Mouse (Mus musculus): ENCODE results near the gene Taf8. TPM values are rescaled to one million over a fixed set of nuclear protein-coding genes. Genes with fewer than 3 reads are reported as not detected.

Gene Taf8
- polyA plus RNA-seq, 1 experiment from 2014 or later = 27.6 TPM

DNA sequence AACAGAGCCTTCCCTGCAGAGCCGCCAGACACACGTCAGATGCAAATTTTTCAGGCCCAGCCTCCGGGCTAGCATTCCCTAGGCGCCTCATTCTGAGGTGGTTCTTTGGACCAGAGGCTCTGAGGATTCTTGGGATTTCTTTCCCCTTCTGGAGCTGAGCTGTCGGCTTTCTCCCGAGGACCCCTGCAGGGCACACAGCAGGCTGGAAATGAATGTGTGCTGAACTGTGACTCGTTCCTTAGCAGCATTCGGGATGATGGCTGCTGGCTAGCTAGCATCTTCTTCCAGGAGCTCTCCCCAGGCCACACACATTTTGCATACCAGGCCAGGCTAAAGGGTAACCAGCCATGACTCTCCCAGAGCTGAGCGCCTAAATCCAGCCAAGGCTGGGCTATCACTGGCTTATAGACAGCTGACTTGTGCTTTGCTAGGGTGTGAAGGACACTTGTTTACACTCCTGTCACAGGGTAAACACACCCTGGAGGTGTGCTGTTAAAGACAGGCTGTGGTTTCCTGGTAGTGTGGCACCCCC, 61.7 kb downstream of the Taf8 start:
- Histone ChIP-seq H3K9ac (replicated peaks; ENCODE audit: low read length) (peak overlapping the region; percentile 15; the same call in 1 of the 2 replicates), H3K36me3 (replicated peaks; ENCODE audit: control insufficient read depth, insufficient read depth, low read depth, low read length) (no peaks in the 10 kb centered on the region), H3K4me3 (ENCODE audit: low read depth, low read length) (no peak overlapping the region), H3K27me3 (ENCODE audit: control insufficient read depth, insufficient read depth, low read length) (peaks cover 20% of the 10 kb centered on the region), H3K27ac (replicated peaks; ENCODE audit: low read depth, low read length) (no peak overlapping the region), H3K9me3 (replicated peaks; ENCODE audit: control insufficient read depth, low read length) (no peaks in the 10 kb centered on the region), H3K4me1 (ENCODE audit: control insufficient read depth, insufficient read depth, low read length) (no peaks in the 10 kb centered on the region; the same call in 1 of the 2 replicates), H3K4me2 (ENCODE audit: low read depth, low read length) (no peak overlapping the region)
- WGBS = 9% methylated on average over 9 of the region's 9 CpGs
- DNase-seq (ENCODE audit: low spot score) (no peak), ATAC-seq (replicated peaks; ENCODE audit: insufficient number of reproducible peaks, low FRiP score, low TSS enrichment, low read depth) (no peak)

DNA sequence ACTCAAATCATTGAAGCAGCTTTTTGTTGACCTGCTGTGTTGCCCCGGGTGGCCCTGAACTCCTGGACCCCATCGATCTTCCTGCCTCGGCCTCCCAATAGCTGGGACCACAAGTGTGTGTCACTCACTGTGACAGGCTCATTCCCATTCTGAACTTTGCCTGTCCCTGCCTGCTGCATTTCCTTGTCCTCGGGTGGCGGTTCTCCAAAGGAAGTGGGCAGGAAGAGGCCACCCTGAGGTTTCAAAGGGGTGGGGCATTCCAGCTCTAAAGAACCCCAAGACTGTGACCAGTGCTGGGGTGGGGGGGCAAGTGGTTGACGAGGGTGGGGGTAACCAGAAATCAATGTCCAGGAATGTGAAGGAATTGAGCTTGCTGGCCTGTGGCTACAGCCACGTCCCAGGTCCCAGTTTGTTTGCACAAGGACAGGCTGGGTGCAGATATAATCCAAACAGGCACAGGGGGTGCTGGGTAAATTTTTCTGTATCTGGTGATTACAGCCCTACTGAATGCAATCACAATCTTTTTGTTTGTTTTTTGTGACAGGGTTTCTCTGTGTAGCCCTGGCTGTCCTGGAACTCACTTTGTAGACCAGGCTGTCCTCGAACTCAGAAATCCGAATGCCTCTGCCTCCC, 62.6 kb downstream of the Taf8 start:
- Histone ChIP-seq H3K4me2 (ENCODE audit: low read depth, low read length) (no peak overlapping the region), H3K9ac (replicated peaks; ENCODE audit: low read length) (no peak overlapping the region), H3K4me3 (ENCODE audit: low read depth, low read length) (no peak overlapping the region), H3K9me3 (replicated peaks; ENCODE audit: control insufficient read depth, low read length) (no peaks in the 10 kb centered on the region), H3K4me1 (ENCODE audit: control insufficient read depth, insufficient read depth, low read length) (no peaks in the 10 kb centered on the region; the same call in 1 of the 2 replicates), H3K27me3 (ENCODE audit: control insufficient read depth, insufficient read depth, low read length) (peaks cover 20% of the 10 kb centered on the region), H3K36me3 (replicated peaks; ENCODE audit: control insufficient read depth, insufficient read depth, low read depth, low read length) (no peaks in the 10 kb centered on the region), H3K27ac (replicated peaks; ENCODE audit: low read depth, low read length) (no peak overlapping the region)
- ATAC-seq (replicated peaks; ENCODE audit: insufficient number of reproducible peaks, low FRiP score, low TSS enrichment, low read depth) (no peak), DNase-seq (ENCODE audit: low spot score) (no peak)
- WGBS = 44% methylated on average over 9 of the region's 9 CpGs

DNA sequence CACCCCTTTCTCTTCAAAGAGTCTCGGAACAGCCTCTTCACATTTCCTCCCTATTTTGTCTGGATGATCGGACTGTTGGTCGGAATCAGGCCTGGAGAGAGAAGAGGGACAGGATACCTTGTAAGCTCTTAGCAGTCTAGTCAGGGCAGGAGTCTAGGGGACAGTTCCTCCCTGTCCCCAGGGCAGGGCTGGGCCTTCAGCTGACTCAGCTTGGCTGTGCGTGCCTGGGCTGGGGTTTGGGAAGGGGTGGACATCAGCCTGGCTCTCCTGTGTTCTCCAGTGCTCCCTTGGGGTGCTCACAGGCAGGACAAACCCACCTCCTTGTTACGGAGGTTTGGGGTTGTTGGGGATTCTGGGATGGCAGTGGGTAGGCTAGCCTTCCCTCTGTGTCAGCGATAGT, 63.5 kb downstream of the Taf8 start:
- ATAC-seq (replicated peaks; ENCODE audit: insufficient number of reproducible peaks, low FRiP score, low TSS enrichment, low read depth) = no peak
- no peaks in the 10 kb centered on the region for H3K36me3 ChIP-seq (replicated peaks; ENCODE audit: control insufficient read depth, insufficient read depth, low read depth, low read length)

DNA sequence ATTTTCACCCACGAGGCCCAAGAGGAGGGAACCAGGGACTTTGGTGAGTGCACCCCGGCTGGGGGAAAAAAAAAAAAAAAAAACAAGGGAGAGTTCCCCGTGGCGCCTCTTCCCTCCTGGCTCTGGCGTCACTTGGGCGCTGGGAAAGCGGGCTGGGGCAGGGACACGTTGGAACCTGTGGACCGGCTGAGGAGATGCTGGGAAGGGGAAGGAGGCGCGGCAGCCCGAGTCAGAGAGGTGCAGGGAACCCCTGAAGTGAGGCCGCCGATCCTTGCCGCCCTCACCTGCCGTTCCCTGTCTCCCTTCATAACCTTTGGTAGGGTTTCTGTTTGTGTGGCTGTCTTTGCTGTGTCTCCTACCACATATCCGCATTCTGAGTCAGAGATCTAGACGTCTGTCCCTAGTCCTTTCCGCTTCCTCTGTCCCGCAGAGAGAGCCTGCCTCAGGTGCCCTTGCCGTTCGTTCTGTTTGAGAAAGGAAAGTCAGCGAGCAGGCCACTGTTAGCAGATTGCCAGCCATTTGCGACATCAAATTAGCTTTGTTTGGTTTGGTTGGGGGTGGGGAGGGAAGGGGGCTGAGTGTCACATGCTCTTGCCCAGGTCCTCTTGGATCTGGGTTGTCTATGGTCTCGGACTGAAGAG, 65.1 kb downstream of the Taf8 start, which contains the start of gene 1700001C19Rik:
Gene 1700001C19Rik (minus strand): TSS at position 470 of the 641 bp plus-strand sequence.
- no peak for DNase-seq (ENCODE audit: low spot score)
- Histone ChIP-seq H3K4me1 (ENCODE audit: control insufficient read depth, insufficient read depth, low read length) (no peaks in the 10 kb centered on the region; the same call in 1 of the 2 replicates), H3K4me2 (ENCODE audit: low read depth, low read length) (peak within 1 kb of the TSS; percentile 79), H3K36me3 (replicated peaks; ENCODE audit: control insufficient read depth, insufficient read depth, low read depth, low read length) (no peaks in the 10 kb centered on the region), H3K27ac (replicated peaks; ENCODE audit: low read depth, low read length) (no peak within 1 kb of the TSS), H3K9ac (replicated peaks; ENCODE audit: low read length) (peak within 1 kb of the TSS; percentile 44; the same call in 1 of the 2 replicates), H3K4me3 (ENCODE audit: low read depth, low read length) (peak within 1 kb of the TSS; percentile 36), H3K27me3 (ENCODE audit: control insufficient read depth, insufficient read depth, low read length) (peaks cover 20% of the 10 kb centered on the region), H3K9me3 (replicated peaks; ENCODE audit: control insufficient read depth, low read length) (no peaks in the 10 kb centered on the region)
- ATAC-seq (replicated peaks; ENCODE audit: insufficient number of reproducible peaks, low FRiP score, low TSS enrichment, low read depth) = no peak
- 1% methylated on average over 25 of the region's 25 CpGs for WGBS

More for the DNA sequence above, 63.5 kb downstream of the Taf8 start:
- H3K9me3 ChIP-seq (replicated peaks; ENCODE audit: control insufficient read depth, low read length) = no peaks in the 10 kb centered on the region
- H3K4me2 ChIP-seq (ENCODE audit: low read depth, low read length) = no peak overlapping the region
- H3K27ac ChIP-seq (replicated peaks; ENCODE audit: low read depth, low read length) = no peak overlapping the region
- no peak overlapping the region for H3K9ac ChIP-seq (replicated peaks; ENCODE audit: low read length)
- H3K4me1 ChIP-seq (ENCODE audit: control insufficient read depth, insufficient read depth, low read length) = no peaks in the 10 kb centered on the region; the same call in 1 of the 2 replicates
- peaks cover 20% of the 10 kb centered on the region for H3K27me3 ChIP-seq (ENCODE audit: control insufficient read depth, insufficient read depth, low read length)
- H3K4me3 ChIP-seq (ENCODE audit: low read depth, low read length) = no peak overlapping the region
- 64% methylated on average over 6 of the region's 6 CpGs for WGBS
- DNase-seq (ENCODE audit: low spot score) = no peak

GRCm38 (mm10) chr17:47436156-47436906, 65.8 kb downstream of the Taf8 start, which contains the start of gene AI661453:
AI661453 (plus strand) TSS chr17:47436615.
- Histone ChIP-seq H3K4me1 (ENCODE audit: control insufficient read depth, insufficient read depth, low read length) (no peaks in the 10 kb centered on the region; the same call in 1 of the 2 replicates), H3K9ac (replicated peaks; ENCODE audit: low read length) (peak within 1 kb of the TSS; percentile 44; the same call in 1 of the 2 replicates), H3K27me3 (ENCODE audit: control insufficient read depth, insufficient read depth, low read length) (peaks cover 20% of the 10 kb centered on the region), H3K4me3 (ENCODE audit: low read depth, low read length) (peak within 1 kb of the TSS; percentile 36), H3K36me3 (replicated peaks; ENCODE audit: control insufficient read depth, insufficient read depth, low read depth, low read length) (no peaks in the 10 kb centered on the region), H3K4me2 (ENCODE audit: low read depth, low read length) (peak within 1 kb of the TSS; percentile 79), H3K27ac (replicated peaks; ENCODE audit: low read depth, low read length) (no peak within 1 kb of the TSS), H3K9me3 (replicated peaks; ENCODE audit: control insufficient read depth, low read length) (no peaks in the 10 kb centered on the region)
- peak; percentile 52 for DNase-seq (ENCODE audit: low spot score)
- under 1% methylated on average over 45 of the region's 45 CpGs for WGBS
- ATAC-seq (replicated peaks; ENCODE audit: insufficient number of reproducible peaks, low FRiP score, low TSS enrichment, low read depth) = no peak

Other genes with a start within 250 kb of the Taf8 start
- 74.1 and 75.2 TPM in 2 replicates for gene Mrps10, start 133.4 kb downstream of the Taf8 start, polyA plus RNA-seq (2014; fragmentation: Nextera tagmentation; extraction: Ambion mirVana)
- 0.41 and 1.6 TPM in 2 replicates for gene Guca1b, start 116.9 kb downstream of the Taf8 start, polyA plus RNA-seq (2014; fragmentation: Nextera tagmentation; extraction: Ambion mirVana)
- gene Guca1a, start 101.7 kb downstream of the Taf8 start, polyA plus RNA-seq (2014; fragmentation: Nextera tagmentation; extraction: Ambion mirVana) = 0.83 and 0.84 TPM in 2 replicates
- 0.43 and 0.93 TPM in 2 replicates for gene AI661453, start 65.7 kb downstream of the Taf8 start, polyA plus RNA-seq (2014; fragmentation: Nextera tagmentation; extraction: Ambion mirVana)
- gene 1700001C19Rik, start 64.9 kb downstream of the Taf8 start, polyA plus RNA-seq (2014; fragmentation: Nextera tagmentation; extraction: Ambion mirVana) = 0.25 and 0.66 TPM in 2 replicates
- 291 and 294 TPM in 2 replicates for gene Ccnd3, start 2.8 kb upstream of the Taf8 start, polyA plus RNA-seq (2014; fragmentation: Nextera tagmentation; extraction: Ambion mirVana)
- gene Bysl, start 109.2 kb upstream of the Taf8 start, polyA plus RNA-seq (2014; fragmentation: Nextera tagmentation; extraction: Ambion mirVana) = 30.4 and 31.4 TPM in 2 replicates
- gene Med20, start 109.3 kb upstream of the Taf8 start, polyA plus RNA-seq (2014; fragmentation: Nextera tagmentation; extraction: Ambion mirVana) = 47.1 and 48.0 TPM in 2 replicates
- gene Gm20517, start 109.3 kb upstream of the Taf8 start, polyA plus RNA-seq (2014; fragmentation: Nextera tagmentation; extraction: Ambion mirVana) = 0.98 and 1.9 TPM in 2 replicates
- 4.3 and 5.2 TPM in 2 replicates for gene Usp49, start 128.4 kb upstream of the Taf8 start, polyA plus RNA-seq (2014; fragmentation: Nextera tagmentation; extraction: Ambion mirVana)
- gene Tomm6, start 186.1 kb upstream of the Taf8 start, polyA plus RNA-seq (2014; fragmentation: Nextera tagmentation; extraction: Ambion mirVana) = 394 and 398 TPM in 2 replicates
- gene Frs3, start 186.7 kb upstream of the Taf8 start, polyA plus RNA-seq (2014; fragmentation: Nextera tagmentation; extraction: Ambion mirVana) = 3.5 and 3.6 TPM in 2 replicates
- 1.7 and 2.4 TPM in 2 replicates for gene Gm21981, start 192.2 kb upstream of the Taf8 start, polyA plus RNA-seq (2014; fragmentation: Nextera tagmentation; extraction: Ambion mirVana)
- gene Prickle4, start 192.4 kb upstream of the Taf8 start, polyA plus RNA-seq (2014; fragmentation: Nextera tagmentation; extraction: Ambion mirVana) = 0.27 and 0.89 TPM in 2 replicates
- 0.15 TPM in 1 of 2 replicates, not detected in the other for gene Pgc, start 224.6 kb upstream of the Taf8 start, polyA plus RNA-seq (2014; fragmentation: Nextera tagmentation; extraction: Ambion mirVana)
- 2.1 and 2.8 TPM in 2 replicates for gene Tfeb, start 234.7 kb upstream of the Taf8 start, polyA plus RNA-seq (2014; fragmentation: Nextera tagmentation; extraction: Ambion mirVana)